Mouse (Mus musculus) intestine, postnatal 0 days (tissue): Measurements from ENCODE around the gene Shisa6. TPM values are rescaled to one million over a fixed set of nuclear protein-coding genes. Genes with fewer than 3 reads are reported as not detected.

Source experiments
- ATAC-seq: fragments of 200-750 bp; cut with Nextera tagmentation; 2 replicates; pipeline ENCODE4 v1.8.0; 2017; ENCODE audit warnings: mild to moderate bottlenecking, moderate TSS enrichment, moderate library complexity
- H3K27ac ChIP-seq: fragments of 300-500 bp; sonication (generic); 2 replicates; pipeline ENCODE4 v1.5.1; 2014; ENCODE audit warnings: mild to moderate bottlenecking, low read depth, low read length, moderate library complexity
- H3K27me3 ChIP-seq: fragments of 300-500 bp; sonication (generic); replicated peaks from 2 replicates; pipeline ENCODE4 v1.6.1; 2014; ENCODE audit warnings: low read length, mixed read lengths; ENCODE audit not compliant: control insufficient read depth, insufficient read depth
- H3K36me3 ChIP-seq: fragments of 300-500 bp; sonication (generic); 2 replicates; pipeline ENCODE4 v1.6.1; 2014; ENCODE audit warnings: mild to moderate bottlenecking, moderate library complexity; ENCODE audit not compliant: control insufficient read depth, insufficient read depth
- H3K4me1 ChIP-seq: fragments of 300-500 bp; sonication (generic); replicated peaks from 2 replicates; pipeline ENCODE4 v1.6.1; 2014; ENCODE audit warnings: antibody characterized with exemption, low read length, mixed read lengths; ENCODE audit not compliant: control insufficient read depth, insufficient read depth
- H3K4me2 ChIP-seq: fragments of 300-500 bp; sonication (generic); replicated peaks from 2 replicates; pipeline ENCODE4 v1.6.1; 2014; ENCODE audit warnings: low read depth, mild to moderate bottlenecking, moderate library complexity
- H3K4me3 ChIP-seq: fragments of 300-500 bp; sonication (generic); 2 replicates; pipeline ENCODE4 v1.5.1; 2014; ENCODE audit warnings: low read depth, low read length
- H3K9ac ChIP-seq: fragments of 300-500 bp; sonication (generic); 2 replicates; pipeline ENCODE4 v1.6.1; 2014; ENCODE audit warnings: mild to moderate bottlenecking, low read depth, low read length
- H3K9me3 ChIP-seq: fragments of 300-500 bp; sonication (generic); 2 replicates; pipeline ENCODE4 v1.6.1; 2016; ENCODE audit warnings: mixed run types; ENCODE audit not compliant: control insufficient read depth
- CTCF ChIP-seq: sonication (generic); IDR thresholded peaks from 2 replicates; pipeline ENCODE4 v1.5.1; 2016; ENCODE audit warnings: low read depth, mild to moderate bottlenecking, control low read depth, antibody characterized with exemption, moderate library complexity
- WGBS: fragments of 180-500 bp; shearing (Covaris S2); extraction: QIAGEN DNeasy Blood & Tissue Kit; methylation state at CpG from one replicate; pipeline ENCODE4 v1.1.7; 2014; 5-methylcytosine and 5-hydroxymethylcytosine counted together
- polyA plus RNA-seq: library from polyadenylated mRNA; unstranded; fragments of >200 nt; fragmentation: Nextera tagmentation; extraction: Ambion mirVana; gene quantifications from 2 replicates; pipeline ENCODE4 v1.2.1, GENCODE M21; 2015

The Shisa6 gene
- polyA plus RNA-seq, 1 experiment from 2014 or later: 0.04 TPM

DNA sequence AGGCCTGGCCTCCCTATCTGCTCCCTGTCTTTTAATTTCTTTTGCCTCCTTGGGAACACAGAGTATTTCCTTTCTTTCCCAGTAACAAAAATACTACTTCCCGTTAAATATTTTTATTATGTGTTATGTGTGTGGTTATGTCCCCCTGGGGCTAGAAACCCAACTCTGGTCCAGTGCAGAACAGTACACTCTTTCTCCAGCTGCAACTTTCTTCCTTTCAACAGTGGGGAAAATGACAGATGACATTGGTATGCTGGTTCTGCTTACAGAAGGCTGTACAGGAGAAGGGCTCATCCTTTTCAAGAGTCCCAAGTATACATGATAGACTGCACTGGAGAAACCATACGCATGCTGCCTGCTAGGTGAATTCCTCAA is 251.1 kb downstream of the Shisa6 start:
- TF ChIP-seq CTCF: no peak
- H3K9me3 ChIP-seq: no peaks in the 10 kb centered on the region
- H3K27me3 ChIP-seq: no peaks in the 10 kb centered on the region
- no peak overlapping the region for H3K9ac ChIP-seq
- WGBS: 73% methylated on average over 2 of the region's 2 CpGs
- no peak overlapping the region for H3K4me2 ChIP-seq
- no peak for ATAC-seq
- no peaks in the 10 kb centered on the region for H3K4me1 ChIP-seq
- no peak overlapping the region for H3K27ac ChIP-seq
- no peaks in the 10 kb centered on the region for H3K36me3 ChIP-seq
- no peak overlapping the region for H3K4me3 ChIP-seq

DNA sequence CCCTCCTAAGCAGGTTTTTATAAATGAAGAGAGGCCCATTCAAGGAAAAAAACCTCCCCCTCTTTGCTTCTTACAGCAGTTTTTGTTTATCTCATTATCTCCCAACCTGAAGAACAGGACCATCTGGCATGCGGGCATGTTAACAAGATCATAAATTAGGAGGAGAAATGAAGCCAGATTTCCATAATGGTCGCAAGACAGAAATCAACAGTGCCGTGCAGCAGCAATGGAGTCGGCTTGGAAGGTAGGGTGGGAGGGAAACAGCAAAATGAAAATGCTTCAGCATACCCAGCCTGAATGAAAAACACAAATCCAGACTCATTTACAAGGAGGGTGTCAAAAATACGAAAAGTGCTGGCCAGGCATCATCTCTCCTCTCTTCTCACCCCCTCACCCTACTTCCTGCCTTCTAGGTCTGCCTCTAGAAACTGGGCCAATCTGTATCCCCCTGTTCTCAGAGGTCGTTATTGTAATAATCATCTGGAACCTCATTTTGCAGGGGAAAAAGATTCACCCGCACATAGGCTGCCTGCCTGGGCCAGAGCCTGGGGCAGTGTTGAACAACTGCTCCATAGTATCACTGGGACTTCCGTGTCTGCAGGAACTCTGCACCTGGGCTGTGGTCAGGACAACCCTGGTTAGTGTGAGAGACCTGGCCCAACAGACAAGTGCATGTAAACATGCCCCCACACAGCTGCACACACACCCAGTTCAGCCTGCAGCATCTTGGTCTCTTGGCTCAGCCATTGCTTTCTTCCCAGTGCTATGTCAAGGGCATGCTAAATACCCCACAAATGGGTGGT is 251.7 kb downstream of the Shisa6 start:
- no peak overlapping the region for H3K4me2 ChIP-seq
- H3K27me3 ChIP-seq: no peaks in the 10 kb centered on the region
- no peak for TF ChIP-seq CTCF
- H3K4me3 ChIP-seq: no peak overlapping the region
- no peak for ATAC-seq
- no peaks in the 10 kb centered on the region for H3K9me3 ChIP-seq
- no peak overlapping the region for H3K9ac ChIP-seq
- no peaks in the 10 kb centered on the region for H3K36me3 ChIP-seq
- WGBS: 52% methylated on average over 8 of the region's 8 CpGs
- no peaks in the 10 kb centered on the region for H3K4me1 ChIP-seq
- no peak overlapping the region for H3K27ac ChIP-seq

DNA sequence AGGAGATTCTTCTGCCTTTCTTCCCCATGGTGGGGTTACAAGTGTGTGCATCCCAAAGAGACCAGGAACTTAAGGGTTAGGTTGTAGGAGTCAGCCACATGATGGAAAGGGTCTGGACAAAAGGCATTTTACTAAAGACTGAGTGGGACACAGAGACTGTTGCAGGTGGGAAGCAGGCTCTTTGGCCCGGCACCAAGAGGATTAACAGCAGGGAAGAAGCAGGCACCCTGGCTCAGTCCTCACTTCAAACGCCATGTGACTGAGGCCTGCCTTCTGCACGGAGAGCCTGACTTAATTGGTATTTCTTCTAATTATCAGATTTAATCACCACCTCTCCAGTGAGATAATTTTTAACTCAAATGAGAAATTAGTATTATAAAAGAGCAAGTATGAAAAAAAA is 258.7 kb downstream of the Shisa6 start:
- H3K4me1 ChIP-seq: no peaks in the 10 kb centered on the region
- H3K9ac ChIP-seq: no peak overlapping the region
- no peaks in the 10 kb centered on the region for H3K36me3 ChIP-seq
- no peak for ATAC-seq
- 50% methylated on average over 3 of the region's 3 CpGs for WGBS
- no peak overlapping the region for H3K27ac ChIP-seq
- H3K4me2 ChIP-seq: no peak overlapping the region
- no peaks in the 10 kb centered on the region for H3K27me3 ChIP-seq
- no peaks in the 10 kb centered on the region for H3K9me3 ChIP-seq
- H3K4me3 ChIP-seq: no peak overlapping the region
- no peak for TF ChIP-seq CTCF

DNA sequence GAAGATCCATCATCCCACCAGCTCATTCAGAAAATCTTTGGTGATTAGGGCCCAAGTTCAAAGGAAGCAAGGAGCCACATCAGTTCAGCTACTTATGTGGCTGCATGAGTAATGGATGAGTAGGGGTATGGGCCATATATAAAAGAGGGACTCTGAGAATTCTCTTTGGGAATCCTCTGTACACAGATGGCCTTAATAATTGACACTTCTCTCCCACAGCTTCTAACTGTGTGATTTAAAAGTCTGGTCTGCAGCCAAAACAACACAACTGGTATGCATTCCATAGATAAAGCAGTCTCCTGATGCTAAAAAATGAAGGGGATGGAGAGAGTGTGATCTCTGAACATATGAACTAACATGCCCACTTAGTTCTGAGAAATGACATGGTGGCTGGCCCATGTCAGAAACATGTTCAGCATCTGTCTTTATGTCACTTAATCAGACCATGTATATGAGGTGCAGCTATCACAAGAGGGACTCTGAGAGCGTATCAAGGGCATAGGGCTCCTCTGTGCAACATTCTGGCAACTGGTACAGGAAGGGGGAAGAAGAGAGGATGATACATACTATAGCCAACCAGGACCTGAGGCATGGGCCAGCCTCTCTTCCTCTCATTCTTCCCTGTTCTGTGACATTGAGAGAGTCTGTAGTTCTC is 260.3 kb downstream of the Shisa6 start:
- Histone ChIP-seq H3K27ac (no peak overlapping the region), H3K36me3 (no peaks in the 10 kb centered on the region), H3K4me3 (no peak overlapping the region), H3K27me3 (no peaks in the 10 kb centered on the region), H3K4me1 (no peaks in the 10 kb centered on the region), H3K9ac (no peak overlapping the region), H3K9me3 (no peaks in the 10 kb centered on the region), H3K4me2 (no peak overlapping the region)
- no peak for TF ChIP-seq CTCF
- ATAC-seq: no peak
- WGBS: 67% methylated on average over 1 of the region's 1 CpGs

DNA sequence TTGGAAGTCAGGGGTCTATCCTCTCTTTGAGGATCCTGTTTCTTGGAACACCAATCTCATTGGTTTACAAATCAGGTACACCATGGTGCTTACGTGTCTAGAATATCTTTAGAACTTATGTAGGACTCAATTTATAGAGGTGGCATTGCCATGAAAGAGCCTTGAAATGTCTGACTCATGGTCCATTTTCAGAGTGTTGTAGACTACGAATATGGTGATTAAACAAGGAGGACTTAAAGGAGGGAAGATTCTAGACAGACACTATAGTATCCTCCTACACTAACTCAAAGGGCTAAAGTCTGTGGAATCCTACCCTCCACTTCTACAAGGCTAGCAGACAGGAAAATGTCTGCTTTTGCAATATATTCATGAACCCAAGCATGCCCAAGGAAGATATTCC is 265.6 kb downstream of the Shisa6 start:
- Histone ChIP-seq H3K9me3 (no peaks in the 10 kb centered on the region), H3K36me3 (no peaks in the 10 kb centered on the region), H3K4me3 (no peak overlapping the region), H3K4me2 (no peak overlapping the region), H3K9ac (no peak overlapping the region), H3K27ac (no peak overlapping the region), H3K4me1 (no peaks in the 10 kb centered on the region), H3K27me3 (no peaks in the 10 kb centered on the region)
- TF ChIP-seq CTCF: no peak
- 81% methylated on average over 2 of the region's 2 CpGs for WGBS
- no peak for ATAC-seq

DNA sequence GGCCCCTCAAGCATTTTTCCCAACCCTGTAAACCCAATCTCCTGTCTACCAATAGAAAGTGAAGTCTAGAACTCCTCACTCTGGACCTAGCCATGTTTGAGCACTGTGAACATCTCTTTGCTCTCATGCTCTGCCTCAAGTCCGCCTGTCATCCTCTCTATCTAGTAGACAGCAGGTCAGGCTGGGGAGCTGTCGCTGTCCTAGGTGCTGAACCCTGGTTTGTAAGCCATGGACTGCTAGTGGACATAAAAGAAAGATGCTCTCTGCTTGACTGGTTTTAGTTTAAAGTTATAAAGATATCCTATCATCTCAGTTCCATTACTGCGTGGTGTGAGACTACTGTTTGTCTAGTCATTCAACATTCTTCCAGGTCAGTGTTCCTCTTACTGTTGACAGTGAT is 266.9 kb downstream of the Shisa6 start:
- no peaks in the 10 kb centered on the region for H3K27me3 ChIP-seq
- WGBS: 11% methylated on average over 3 of the region's 3 CpGs
- no peaks in the 10 kb centered on the region for H3K36me3 ChIP-seq
- no peak overlapping the region for H3K9ac ChIP-seq
- H3K9me3 ChIP-seq: no peaks in the 10 kb centered on the region
- ATAC-seq: no peak
- H3K27ac ChIP-seq: no peak overlapping the region
- H3K4me1 ChIP-seq: no peaks in the 10 kb centered on the region
- H3K4me3 ChIP-seq: no peak overlapping the region
- no peak overlapping the region for H3K4me2 ChIP-seq
- no peak for TF ChIP-seq CTCF
